Mouse (Mus musculus): ENCODE results near the gene Sobp.

DNA sequence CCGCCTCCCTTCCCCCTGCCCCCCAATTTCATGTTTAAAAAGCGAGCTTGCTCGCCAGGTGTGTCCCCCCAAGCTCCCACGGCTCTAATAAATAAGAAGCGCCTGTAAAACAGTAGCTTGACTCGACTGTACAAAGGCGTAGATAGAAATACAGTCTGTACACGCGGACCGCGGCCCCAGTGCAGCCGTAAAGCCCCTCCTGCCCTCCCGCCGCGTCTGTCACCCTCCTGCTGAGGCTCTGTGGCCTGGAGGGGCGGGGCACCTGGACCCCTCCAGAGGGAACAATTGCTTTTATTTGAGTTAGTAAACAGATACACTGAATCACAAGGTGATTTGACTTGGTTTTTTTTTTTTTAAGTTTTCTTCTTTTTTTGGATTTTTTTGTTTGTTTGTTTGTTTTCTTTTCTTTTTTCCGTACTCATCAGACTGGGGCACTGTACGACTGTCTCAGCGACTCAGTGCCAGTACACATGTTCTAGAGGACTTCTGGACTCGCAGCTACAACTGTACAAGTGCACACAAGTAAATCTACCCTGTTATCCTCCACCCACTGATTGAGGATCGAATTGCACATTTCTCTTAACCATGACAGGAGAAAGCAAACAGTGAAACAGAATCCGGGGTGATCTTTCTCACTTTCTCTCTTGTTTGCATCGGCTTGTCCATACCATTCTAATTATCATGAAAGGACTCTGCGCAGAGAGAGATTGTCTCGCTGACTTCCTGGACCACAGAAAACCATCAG, 171.4 kb downstream of the Sobp start:
- TF ChIP-seq CTCF (IDR thresholded peaks at IDR 0.05; ENCODE audit: low read depth) (no peak), EP300 (IDR thresholded peaks at IDR 0.05; ENCODE audit: low read depth) (no peak)

Data from liver, embryonic 14.5 days (tissue).